Mouse (Mus musculus): ENCODE data around the gene Olfr791. TPM values are rescaled to one million over a fixed set of nuclear protein-coding genes. Genes with fewer than 3 reads are reported as not detected.

The Olfr791 gene
- polyA plus RNA-seq (2012; rRNA removed): not detected in 2 replicates

DNA sequence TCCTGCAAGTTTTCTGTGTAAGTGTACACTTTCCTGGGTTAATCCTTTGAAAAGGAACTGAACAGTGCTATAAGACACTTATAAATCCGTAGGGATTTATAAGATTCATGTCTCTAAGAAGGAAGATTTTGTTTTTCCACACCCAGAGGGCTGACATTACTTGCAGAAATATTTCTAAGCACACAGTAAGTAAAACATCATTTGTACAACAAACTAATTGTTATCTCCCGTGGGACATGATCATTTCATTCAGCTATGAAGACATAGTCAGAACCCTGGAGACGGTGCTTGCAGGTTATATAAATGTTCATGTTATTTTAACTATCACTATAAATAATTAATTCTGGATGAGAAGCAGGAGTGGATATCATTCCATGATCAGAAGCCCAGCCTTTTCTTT, at the start of gene Olfr791:
Gene Olfr791 (plus strand): TSS at position 301 of the 400 bp plus-strand sequence.
- 64% methylated on average over 3 of the region's 3 CpGs for WGBS
- DNase-seq (ENCODE audit: low read depth, low spot score): no peak

DNA sequence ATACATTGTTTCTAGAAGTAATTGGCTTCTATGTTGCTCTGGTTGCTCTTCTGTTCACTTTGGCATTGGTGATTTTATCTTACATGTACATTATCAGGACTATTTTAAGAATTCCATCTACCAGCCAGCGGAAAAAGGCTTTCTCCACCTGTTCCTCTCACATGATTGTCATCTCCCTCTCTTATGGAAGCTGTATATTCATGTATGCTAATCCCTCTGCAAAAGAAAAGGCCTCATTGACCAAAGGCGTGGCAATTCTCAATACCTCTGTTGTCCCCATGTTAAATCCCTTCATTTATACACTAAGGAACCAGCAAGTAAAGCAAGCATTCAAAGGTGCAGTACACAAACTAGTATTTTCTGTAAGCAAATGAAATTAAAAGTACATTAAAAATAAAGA, 48.3 kb upstream of the Olfr791 start:
- no peak for DNase-seq (ENCODE audit: low read depth, low spot score)
- 55% methylated on average over 2 of the region's 2 CpGs for WGBS

DNA sequence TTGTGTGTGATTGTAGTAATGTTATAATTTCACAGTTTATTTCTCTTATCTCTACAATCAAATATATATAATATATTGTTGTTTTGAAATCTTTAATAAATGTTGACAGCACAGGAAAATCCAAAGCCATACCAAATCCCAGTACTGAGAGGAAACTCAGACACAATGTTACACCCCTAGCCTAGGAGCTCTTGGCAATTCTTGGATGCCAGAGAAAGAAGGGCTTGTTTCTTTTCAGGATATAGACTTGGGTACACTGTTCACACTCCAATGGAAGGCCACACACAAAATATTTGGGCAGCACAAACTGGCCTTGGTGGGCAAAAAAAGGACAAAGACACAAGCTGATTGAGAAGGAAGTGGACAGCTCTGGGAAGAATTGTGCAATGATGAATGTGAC, 47.9 kb upstream of the Olfr791 start:
- no peak for DNase-seq (ENCODE audit: low read depth, low spot score)

DNA sequence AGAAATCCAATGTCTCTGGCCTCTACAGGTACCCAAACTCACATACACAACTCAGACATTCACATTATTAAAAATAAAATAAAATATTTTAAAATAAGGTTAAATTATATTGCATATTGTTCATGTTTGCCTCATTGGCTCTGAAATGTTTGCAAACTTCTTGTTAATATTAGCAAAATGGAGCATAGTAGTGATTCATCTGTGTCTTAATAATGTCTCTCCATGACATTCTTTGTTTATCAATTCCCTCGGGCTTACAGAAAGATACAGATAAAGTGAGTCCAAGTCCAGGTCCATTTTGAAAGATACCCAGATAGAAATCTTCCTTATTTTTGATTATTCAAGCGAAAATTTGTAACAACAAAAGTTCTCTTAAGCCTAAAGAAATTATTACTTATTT, 37.1 kb upstream of the Olfr791 start, which contains the start of gene Olfr789:
Gene Olfr789 (plus strand): TSS at position 301 of the 400 bp plus-strand sequence.
- no peak for DNase-seq (ENCODE audit: low read depth, low spot score)
- 50% methylated on average over 2 of the region's 2 CpGs for WGBS

DNA sequence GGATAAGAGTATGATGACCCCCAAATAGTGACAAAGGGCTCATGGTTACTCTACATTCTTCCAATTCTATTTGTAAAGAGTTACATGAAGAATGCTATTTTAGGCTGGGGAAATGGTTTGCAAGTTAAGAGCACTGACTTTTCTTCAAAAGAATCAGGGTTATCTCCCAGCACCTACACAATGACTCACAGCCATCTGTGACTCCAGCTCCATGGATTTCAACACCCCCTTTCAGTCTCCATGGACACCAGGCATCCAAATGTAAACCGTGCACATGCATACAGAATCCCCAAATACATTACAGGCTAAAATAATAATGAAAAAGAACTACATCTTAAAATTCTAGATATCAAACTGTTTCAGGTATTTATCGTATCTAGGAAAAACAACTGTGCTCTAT, 31.5 kb upstream of the Olfr791 start:
- 70% methylated on average over 2 of the region's 2 CpGs for WGBS
- DNase-seq (ENCODE audit: low read depth, low spot score): no peak

DNA sequence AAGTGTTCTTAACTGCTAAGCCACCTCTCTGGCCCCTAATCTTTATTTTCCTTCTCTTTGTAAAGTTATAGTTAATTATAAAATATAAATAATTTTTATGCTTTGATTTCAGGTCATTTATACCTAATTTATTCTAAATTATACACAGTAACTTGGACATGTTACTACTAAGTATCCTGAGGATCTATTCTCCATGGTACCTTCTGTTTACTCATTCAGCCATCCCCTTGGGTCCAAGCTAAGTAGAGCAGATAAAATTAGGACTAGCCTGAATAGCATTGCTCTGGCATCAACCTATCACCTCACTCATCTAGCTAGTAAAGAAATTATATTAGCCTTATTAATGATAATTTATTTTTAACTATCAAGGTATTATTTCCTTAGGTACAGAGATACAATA, 23.4 kb upstream of the Olfr791 start, which contains the start of gene Olfr790:
Gene Olfr790 (plus strand): TSS at position 301 of the 400 bp plus-strand sequence.
- DNase-seq (ENCODE audit: low read depth, low spot score): no peak

DNA sequence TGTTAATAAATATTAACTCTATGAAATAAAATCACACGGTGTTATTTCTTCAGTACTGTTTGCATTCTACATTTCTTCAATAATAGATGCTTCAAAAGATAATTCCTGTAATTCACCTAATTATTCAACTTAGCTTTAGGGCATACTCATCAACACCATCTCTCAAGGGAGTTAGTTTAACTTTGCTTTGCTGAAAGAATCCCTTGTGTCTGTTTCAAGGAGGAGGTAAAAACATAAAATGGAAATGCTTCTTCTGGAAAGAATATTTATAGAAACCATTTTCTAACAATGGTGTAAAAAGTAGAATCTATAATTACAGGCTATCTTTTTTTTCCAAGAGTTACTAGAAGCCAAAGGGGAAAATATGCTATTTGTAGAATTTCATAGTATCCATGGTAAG, 17.3 kb downstream of the Olfr791 start, which contains the start of gene Olfr792:
Gene Olfr792 (plus strand): TSS at position 301 of the 400 bp plus-strand sequence.
- 73% methylated on average over 1 of the region's 1 CpGs for WGBS
- no peak for DNase-seq (ENCODE audit: low read depth, low spot score)

DNA sequence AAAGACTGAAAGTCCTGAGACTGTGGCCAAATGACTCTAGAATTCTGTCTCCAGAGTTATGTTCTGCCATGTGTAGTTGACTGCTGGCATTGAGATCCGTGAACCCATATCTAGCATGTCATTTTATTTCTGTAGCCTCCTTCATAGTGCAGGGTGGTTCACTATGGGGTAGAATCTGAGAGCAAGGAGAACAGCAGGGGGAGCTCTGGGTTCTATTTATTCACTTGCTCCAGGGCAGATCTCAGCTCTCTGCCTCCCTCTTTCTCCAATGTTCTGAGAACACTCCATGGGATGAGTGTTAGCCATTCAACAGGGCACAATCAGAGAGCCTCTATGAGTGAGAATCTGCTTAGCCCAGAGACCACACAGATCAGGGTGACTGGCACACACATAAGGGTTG, 27.8 kb downstream of the Olfr791 start:
- no peak for DNase-seq (ENCODE audit: low read depth, low spot score)
- 63% methylated on average over 1 of the region's 1 CpGs for WGBS

DNA sequence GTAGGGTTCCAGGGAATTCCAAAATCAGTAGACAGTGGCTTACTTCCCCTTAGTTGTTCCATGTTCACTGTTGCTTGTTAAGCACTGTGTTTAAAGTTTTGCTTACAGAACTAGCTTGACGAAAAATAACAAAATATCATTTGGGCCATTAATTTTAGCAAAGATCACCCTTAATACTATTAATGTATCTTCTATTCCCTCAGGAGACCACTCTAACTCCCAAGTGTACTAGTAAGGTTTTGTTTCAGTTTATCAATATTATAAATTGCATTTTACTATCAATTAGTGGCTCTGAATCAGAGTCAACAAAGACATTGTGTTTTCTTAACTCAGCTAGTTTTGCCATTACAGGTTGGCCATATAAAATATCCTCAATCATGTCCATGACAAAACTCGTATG, 45.8 kb downstream of the Olfr791 start, which contains the start of gene Olfr794:
Gene Olfr794 (plus strand): TSS at position 301 of the 400 bp plus-strand sequence.
- WGBS: 69% methylated on average over 2 of the region's 2 CpGs
- no peak for DNase-seq (ENCODE audit: low read depth, low spot score)

DNA sequence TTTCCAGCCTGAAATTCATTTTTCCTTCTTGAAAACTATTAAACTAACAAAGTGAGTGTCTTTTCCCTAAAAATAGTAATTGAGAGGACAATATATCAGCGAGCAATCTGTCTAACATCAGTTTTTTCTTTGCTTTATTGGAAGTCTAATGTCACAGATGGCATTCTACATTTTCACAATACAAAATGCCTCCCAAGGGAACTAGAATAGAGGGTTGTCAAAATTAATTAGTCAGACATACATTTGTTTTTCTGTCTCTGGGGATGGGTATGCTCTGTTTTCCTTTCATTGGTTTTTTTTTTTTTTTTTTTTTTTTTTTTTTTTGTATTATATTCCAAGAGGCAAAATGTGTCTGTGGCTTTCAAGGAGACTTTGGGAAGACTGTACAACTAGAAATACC, 55.5 kb downstream of the Olfr791 start:
- DNase-seq (ENCODE audit: low read depth, low spot score): no peak

More for the DNA sequence above, 55.5 kb downstream of the Olfr791 start:
- 44% methylated on average over 1 of the region's 1 CpGs for WGBS

Other genes starting within 250 kb of the Olfr791 start
- gene Olfr780, start 203.7 kb upstream of the Olfr791 start, polyA plus RNA-seq (2012; rRNA removed): not detected in 2 replicates
- not detected in 2 replicates for gene Olfr781, start 192.9 kb upstream of the Olfr791 start, polyA plus RNA-seq (2012; rRNA removed)
- not detected in 2 replicates for gene Olfr782, start 172.9 kb upstream of the Olfr791 start, polyA plus RNA-seq (2012; rRNA removed)
- gene Olfr784, start 137.7 kb upstream of the Olfr791 start, polyA plus RNA-seq (2012; rRNA removed): 0.04 and 0.08 TPM in 2 replicates
- not detected in 2 replicates for gene Olfr785, start 116.4 kb upstream of the Olfr791 start, polyA plus RNA-seq (2012; rRNA removed)
- not detected in 2 replicates for gene Olfr786, start 94.5 kb upstream of the Olfr791 start, polyA plus RNA-seq (2012; rRNA removed)
- not detected in 2 replicates for gene Olfr787, start 59.9 kb upstream of the Olfr791 start, polyA plus RNA-seq (2012; rRNA removed)
- gene Olfr788, start 50.8 kb upstream of the Olfr791 start, polyA plus RNA-seq (2012; rRNA removed): not detected in 2 replicates
- not detected in 2 replicates for gene Olfr789, start 37.0 kb upstream of the Olfr791 start, polyA plus RNA-seq (2012; rRNA removed)
- not detected in 2 replicates for gene Olfr790, start 23.3 kb upstream of the Olfr791 start, polyA plus RNA-seq (2012; rRNA removed)
- gene Olfr792, start 17.4 kb downstream of the Olfr791 start, polyA plus RNA-seq (2012; rRNA removed): not detected in 2 replicates
- gene Olfr794, start 45.9 kb downstream of the Olfr791 start, polyA plus RNA-seq (2012; rRNA removed): not detected in 2 replicates
- gene Olfr796, start 90.8 kb downstream of the Olfr791 start, polyA plus RNA-seq (2012; rRNA removed): not detected in 2 replicates
- gene Olfr798, start 106.1 kb downstream of the Olfr791 start, polyA plus RNA-seq (2012; rRNA removed): not detected in 2 replicates
- not detected in 2 replicates for gene Olfr799, start 115.7 kb downstream of the Olfr791 start, polyA plus RNA-seq (2012; rRNA removed)
- gene Olfr800, start 135.9 kb downstream of the Olfr791 start, polyA plus RNA-seq (2012; rRNA removed): not detected in 2 replicates
- gene Olfr801, start 152.1 kb downstream of the Olfr791 start, polyA plus RNA-seq (2012; rRNA removed): not detected in 2 replicates
- gene Olfr802, start 166.4 kb downstream of the Olfr791 start, polyA plus RNA-seq (2012; rRNA removed): not detected in 2 replicates
- not detected in 2 replicates for gene Olfr803, start 172.5 kb downstream of the Olfr791 start, polyA plus RNA-seq (2012; rRNA removed)
- not detected in 2 replicates for gene Olfr804, start 181.4 kb downstream of the Olfr791 start, polyA plus RNA-seq (2012; rRNA removed)
- gene Olfr805, start 207.6 kb downstream of the Olfr791 start, polyA plus RNA-seq (2012; rRNA removed): not detected in 2 replicates
- gene Olfr806, start 220.1 kb downstream of the Olfr791 start, polyA plus RNA-seq (2012; rRNA removed): not detected in 2 replicates
- not detected in 2 replicates for gene Olfr807, start 236.0 kb downstream of the Olfr791 start, polyA plus RNA-seq (2012; rRNA removed)
- not detected in 2 replicates for gene Olfr808, start 243.7 kb downstream of the Olfr791 start, polyA plus RNA-seq (2012; rRNA removed)